Mouse (Mus musculus): ENCODE data around the gene Hpn. TPM values are rescaled to one million over a fixed set of nuclear protein-coding genes. Genes with fewer than 3 reads are reported as not detected.

The Hpn gene
- polyA plus RNA-seq, 1 experiment from 2014 or later, result 21.2 TPM

DNA sequence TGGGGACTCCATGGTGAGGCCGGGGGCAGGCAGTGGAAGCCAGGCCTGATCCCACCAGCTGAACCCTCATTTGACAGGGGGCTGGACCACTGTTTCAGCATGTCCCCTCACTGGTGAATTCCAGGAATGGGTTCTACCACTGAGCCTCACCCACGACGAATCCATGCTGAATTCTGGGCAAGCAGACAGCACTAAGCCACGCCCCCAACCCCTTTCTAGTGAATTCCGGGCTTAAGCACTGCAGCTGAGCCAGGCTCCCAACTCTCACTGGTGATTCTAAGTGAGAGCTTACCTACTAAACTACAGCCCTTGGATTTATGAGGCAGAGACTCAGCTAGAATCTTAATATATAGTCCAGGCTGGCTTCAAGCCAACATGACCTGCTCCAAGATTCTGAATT lies 47.3 kb downstream of the Hpn start:
- ATAC-seq, result no peak

DNA sequence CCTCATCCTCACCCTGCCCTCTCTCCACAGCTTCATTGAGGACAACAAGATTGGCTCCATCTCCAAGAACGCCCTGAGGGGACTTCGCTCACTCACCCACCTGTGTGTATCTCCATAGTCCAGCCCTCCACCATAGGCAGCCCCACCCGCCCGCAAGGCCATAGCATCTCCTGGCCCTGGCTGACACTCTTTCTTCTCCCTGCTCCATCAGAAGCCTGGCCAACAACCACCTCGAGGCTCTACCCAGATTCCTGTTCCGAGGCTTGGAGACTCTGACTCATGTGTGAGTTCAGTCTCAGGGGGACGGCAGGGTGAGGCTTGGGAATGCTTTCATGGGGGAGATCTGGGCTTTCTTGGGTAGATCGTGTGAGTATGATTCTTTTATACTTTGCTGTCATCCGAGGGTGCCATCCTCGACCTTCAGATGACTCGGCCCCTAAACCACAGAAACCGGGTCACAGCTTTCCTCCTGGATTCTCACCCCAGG lies 52.0 kb downstream of the Hpn start:
- no peak overlapping the region for H3K4me3 ChIP-seq (ENCODE audit: low read depth, low read length)
- no peaks in the 10 kb centered on the region for H3K36me3 ChIP-seq (ENCODE audit: control insufficient read depth, insufficient read depth)
- WGBS, result 85% methylated on average over 12 of the region's 12 CpGs
- H3K4me1 ChIP-seq (replicated peaks; ENCODE audit: control insufficient read depth, insufficient read depth, low read length), result no peaks in the 10 kb centered on the region
- no peak for ATAC-seq
- no peak overlapping the region for H3K27ac ChIP-seq (ENCODE audit: low read depth, low read length)
- H3K9me3 ChIP-seq (ENCODE audit: control insufficient read depth), result no peaks in the 10 kb centered on the region
- no peak for TF ChIP-seq CTCF (IDR thresholded peaks at IDR 0.05; ENCODE audit: low read depth)
- no peaks in the 10 kb centered on the region for H3K27me3 ChIP-seq (replicated peaks; ENCODE audit: control insufficient read depth, insufficient read depth, low read length)
- no peak overlapping the region for H3K9ac ChIP-seq (ENCODE audit: low read depth, low read length)
- no peak overlapping the region for H3K4me2 ChIP-seq (replicated peaks; ENCODE audit: low read depth)

More for the DNA sequence above, 47.3 kb downstream of the Hpn start:
- Histone ChIP-seq H3K9me3 (ENCODE audit: control insufficient read depth) (no peaks in the 10 kb centered on the region), H3K4me2 (replicated peaks; ENCODE audit: low read depth) (no peak overlapping the region), H3K36me3 (ENCODE audit: control insufficient read depth, insufficient read depth) (no peaks in the 10 kb centered on the region), H3K27me3 (replicated peaks; ENCODE audit: control insufficient read depth, insufficient read depth, low read length) (no peaks in the 10 kb centered on the region), H3K4me3 (ENCODE audit: low read depth, low read length) (no peak overlapping the region), H3K9ac (ENCODE audit: low read depth, low read length) (no peak overlapping the region), H3K4me1 (replicated peaks; ENCODE audit: control insufficient read depth, insufficient read depth, low read length) (no peaks in the 10 kb centered on the region; the same call in 1 of the 2 replicates), H3K27ac (ENCODE audit: low read depth, low read length) (no peak overlapping the region)
- TF ChIP-seq CTCF (IDR thresholded peaks at IDR 0.05; ENCODE audit: low read depth), result no peak
- 41% methylated on average over 5 of the region's 5 CpGs for WGBS

DNA sequence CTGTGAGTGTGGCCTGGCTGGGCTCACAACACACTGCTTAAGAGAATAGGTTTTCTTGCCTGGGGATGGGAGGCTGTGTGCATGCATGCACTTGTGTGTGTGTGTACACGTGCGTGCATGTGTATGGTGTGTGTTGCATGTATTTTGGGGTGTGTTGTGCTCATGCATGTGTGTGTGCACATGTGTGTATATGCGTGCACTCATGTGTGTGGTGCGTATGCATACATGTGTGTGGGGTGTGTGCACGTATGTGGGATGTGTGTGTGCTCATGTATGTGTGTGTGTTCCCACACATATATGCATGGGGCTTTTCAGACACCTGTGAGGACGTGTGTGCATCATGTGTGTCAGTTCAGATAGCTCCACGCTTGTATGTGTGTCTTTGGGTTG lies 54.5 kb downstream of the Hpn start:
- 91% methylated on average over 7 of the region's 7 CpGs for WGBS

GRCm38 (mm10) chr7:31059919-31060620 lies 55.0 kb downstream of the Hpn start:
- Histone ChIP-seq H3K4me1 (replicated peaks; ENCODE audit: control insufficient read depth, insufficient read depth, low read length) (no peaks in the 10 kb centered on the region), H3K9ac (ENCODE audit: low read depth, low read length) (no peak overlapping the region), H3K4me2 (replicated peaks; ENCODE audit: low read depth) (no peak overlapping the region), H3K4me3 (ENCODE audit: low read depth, low read length) (no peak overlapping the region), H3K9me3 (ENCODE audit: control insufficient read depth) (no peaks in the 10 kb centered on the region), H3K36me3 (ENCODE audit: control insufficient read depth, insufficient read depth) (no peaks in the 10 kb centered on the region), H3K27ac (ENCODE audit: low read depth, low read length) (no peak overlapping the region), H3K27me3 (replicated peaks; ENCODE audit: control insufficient read depth, insufficient read depth, low read length) (no peaks in the 10 kb centered on the region)
- 81% methylated on average over 11 of the region's 11 CpGs for WGBS
- no peak for TF ChIP-seq CTCF (IDR thresholded peaks at IDR 0.05; ENCODE audit: low read depth)
- ATAC-seq, result no peak

More for the DNA sequence above, 54.5 kb downstream of the Hpn start:
- no peak overlapping the region for H3K4me2 ChIP-seq (replicated peaks; ENCODE audit: low read depth)
- H3K27ac ChIP-seq (ENCODE audit: low read depth, low read length), result no peak overlapping the region
- no peaks in the 10 kb centered on the region for H3K27me3 ChIP-seq (replicated peaks; ENCODE audit: control insufficient read depth, insufficient read depth, low read length)
- no peaks in the 10 kb centered on the region for H3K4me1 ChIP-seq (replicated peaks; ENCODE audit: control insufficient read depth, insufficient read depth, low read length)
- no peak for TF ChIP-seq CTCF (IDR thresholded peaks at IDR 0.05; ENCODE audit: low read depth)
- no peaks in the 10 kb centered on the region for H3K36me3 ChIP-seq (ENCODE audit: control insufficient read depth, insufficient read depth)
- no peak overlapping the region for H3K9ac ChIP-seq (ENCODE audit: low read depth, low read length)
- no peak overlapping the region for H3K4me3 ChIP-seq (ENCODE audit: low read depth, low read length)
- H3K9me3 ChIP-seq (ENCODE audit: control insufficient read depth), result no peaks in the 10 kb centered on the region
- ATAC-seq, result no peak

DNA sequence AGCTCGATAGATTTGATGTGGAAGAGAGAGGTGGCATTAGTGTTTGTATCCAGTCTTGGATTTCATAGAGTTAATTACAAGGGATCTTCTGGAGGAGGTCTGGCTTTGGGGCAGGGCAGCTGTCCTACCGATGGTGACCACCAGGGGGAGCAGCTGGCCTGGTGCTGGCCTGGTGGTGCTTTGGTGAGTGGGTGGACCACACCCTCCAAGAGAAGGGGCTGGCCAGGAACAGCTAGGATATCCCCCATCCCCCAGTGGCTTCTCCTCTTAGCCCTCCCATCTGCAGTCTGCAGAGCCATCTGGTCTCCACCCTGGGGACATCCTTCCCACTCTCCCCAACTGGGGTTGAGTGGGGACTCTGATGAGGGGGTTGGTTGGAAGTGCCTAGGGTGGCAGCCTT lies 56.0 kb downstream of the Hpn start, which contains the start of gene Lgi4:
TSS of gene Lgi4 (plus strand) at position 235 of the 400 bp plus-strand sequence.
- no peak within 1 kb of the TSS for H3K4me2 ChIP-seq (replicated peaks; ENCODE audit: low read depth)
- TF ChIP-seq CTCF (IDR thresholded peaks at IDR 0.05; ENCODE audit: low read depth), result peak; percentile 96
- no peaks in the 10 kb centered on the region for H3K4me1 ChIP-seq (replicated peaks; ENCODE audit: control insufficient read depth, insufficient read depth, low read length)
- no peak within 1 kb of the TSS; the same call in 1 of the 2 replicates for H3K27ac ChIP-seq (ENCODE audit: low read depth, low read length)
- ATAC-seq, result peak; percentile 29; the same call in 1 of the 2 replicates
- H3K27me3 ChIP-seq (replicated peaks; ENCODE audit: control insufficient read depth, insufficient read depth, low read length), result no peaks in the 10 kb centered on the region
- no peaks in the 10 kb centered on the region for H3K36me3 ChIP-seq (ENCODE audit: control insufficient read depth, insufficient read depth)
- no peak within 1 kb of the TSS for H3K4me3 ChIP-seq (ENCODE audit: low read depth, low read length)
- H3K9ac ChIP-seq (ENCODE audit: low read depth, low read length), result no peak within 1 kb of the TSS
- no peaks in the 10 kb centered on the region for H3K9me3 ChIP-seq (ENCODE audit: control insufficient read depth)
- WGBS, result 0% methylated on average over 2 of the region's 2 CpGs

- Histone ChIP-seq H3K9me3 (ENCODE audit: control insufficient read depth) (no peaks in the 10 kb centered on the region), H3K4me2 (replicated peaks; ENCODE audit: low read depth) (no peak overlapping the region), H3K4me3 (ENCODE audit: low read depth, low read length) (no peak overlapping the region), H3K27ac (ENCODE audit: low read depth, low read length) (no peak overlapping the region), H3K9ac (ENCODE audit: low read depth, low read length) (no peak overlapping the region), H3K27me3 (replicated peaks; ENCODE audit: control insufficient read depth, insufficient read depth, low read length) (peaks cover 5% of the 10 kb centered on the region), H3K4me1 (replicated peaks; ENCODE audit: control insufficient read depth, insufficient read depth, low read length) (no peaks in the 10 kb centered on the region), H3K36me3 (ENCODE audit: control insufficient read depth, insufficient read depth) (no peaks in the 10 kb centered on the region)
- TF ChIP-seq CTCF (IDR thresholded peaks at IDR 0.05; ENCODE audit: low read depth), result no peak
- ATAC-seq, result no peak
- WGBS, result 85% methylated on average over 6 of the region's 6 CpGs
These were observed 56.9 kb downstream of the Hpn start for GRCm38 (mm10) chr7:31058211-31058610.
